Mouse (Mus musculus): ENCODE results near the gene Gm28897.
"Not testable (repeated sequence)": the region's sequence is repeated elsewhere in the genome, so short reads cannot be mapped to it uniquely, and the experiment has no call there.

Gene Gm28897

GRCm38 (mm10) chrY:80926695-80927094 lies at the start of gene Gm28897:
Gene Gm28897, plus strand, starts transcription at chrY:80926995.
- not testable (repeated sequence) for DNase-seq (ENCODE audit: low read depth, low spot score)
